ENCODE assay signal across 9 mouse cellular contexts in the genomic region with DNA sequence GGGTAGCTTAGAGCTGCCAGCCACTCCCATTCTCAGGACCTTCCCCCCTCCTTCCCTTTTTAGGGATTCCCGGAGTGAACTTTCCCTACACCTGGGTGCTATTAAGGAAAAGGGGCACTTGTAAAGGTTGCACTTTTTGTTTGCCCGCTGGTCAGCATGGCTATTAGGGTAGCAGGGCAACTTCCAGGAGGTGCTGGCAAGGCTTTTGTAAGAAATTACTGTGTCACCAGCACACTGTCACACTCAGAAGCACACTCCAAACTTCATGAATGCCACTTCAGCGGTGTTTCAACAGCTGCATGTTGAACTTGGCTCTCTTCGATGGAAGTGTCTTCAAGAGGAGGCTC. TPM values are rescaled to one million over a fixed set of nuclear protein-coding genes. Genes with fewer than 3 reads are reported as not detected.
DNase-seq lines count a peak whose midpoint lies in the region; ATAC-seq and TF ChIP-seq lines count a peak whose summit lies in the region.
"Had no signal": no experiment of that assay in that cellular context is flagged by ENCODE, and none has a peak within 500 bp of the region (broad histone marks: within the 10 kb centered on the region; RNA-seq: fewer than 3 reads in every experiment).

No protein-coding gene starts in this region.

- no peak overlapping the region for H3K27ac ChIP-seq in hindbrain, postnatal 0 days

- no peaks in the 10 kb centered on the region for H3K36me3 ChIP-seq in E14TG2a.4 (ENCODE audit: insufficient read depth, low read length)
- H3K36me3 ChIP-seq in hindbrain, postnatal 0 days (ENCODE audit: insufficient read depth, low read length), result no peaks in the 10 kb centered on the region

- H3K9ac ChIP-seq in hindbrain, postnatal 0 days (replicated peaks; ENCODE audit: low read length), result no peak overlapping the region

- intact Hi-C loops in left cerebral cortex, postnatal 4 days (cut with DNase I), result no loop called here

- ATAC-seq in hindbrain, postnatal 0 days, result no peak
- no peak for ATAC-seq in erythroblast, adult 5-6 weeks (replicated peaks; ENCODE audit: low FRiP score, poor library complexity, severe bottlenecking)

- peak overlapping the region; percentile 68 for H3K4me2 ChIP-seq in hindbrain, postnatal 0 days (ENCODE audit: low read depth, low read length)

- H3K9me3 ChIP-seq in E14TG2a.4 (ENCODE audit: low read length), result no peaks in the 10 kb centered on the region
- H3K9me3 ChIP-seq in hindbrain, postnatal 0 days (ENCODE audit: low read length), result no peaks in the 10 kb centered on the region

- H3K4me1 ChIP-seq in E14TG2a.4 (replicated peaks; ENCODE audit: low read depth, low read length), result peaks cover 26% of the 10 kb centered on the region
- peaks cover 9% of the 10 kb centered on the region; the same call in 1 of the 2 replicates for H3K4me1 ChIP-seq in hindbrain, postnatal 0 days (ENCODE audit: insufficient read depth, low read length)

- H3K27me3 ChIP-seq in E14TG2a.4 (ENCODE audit: insufficient read depth, low read length), result peaks cover 76% of the 10 kb centered on the region
- H3K27me3 ChIP-seq in hindbrain, postnatal 0 days (ENCODE audit: insufficient read depth, low read length), result peaks cover 32% of the 10 kb centered on the region

- DNase-seq in embryo, embryonic 10 days (ENCODE audit: low spot score), result peak; percentile 33
- no peak for DNase-seq in hindbrain, postnatal 0 days (ENCODE audit: low spot score)
- peak; percentile 10 to 35 for DNase-seq in lung, postnatal 4 days
- DNase-seq in cerebellum, postnatal 36 days, result no peak
- no peak for DNase-seq in left cerebral cortex, postnatal 4 days
- no peak for DNase-seq in thymus, adult 18-20 months

- WGBS in hindbrain, postnatal 0 days, result 3% methylated on average over 4 of the region's 4 CpGs

- TF ChIP-seq CTCF in E14TG2a.4 (conservative IDR thresholded peaks at IDR 0.05; ENCODE audit: low read length), result no peak
- no peak for TF ChIP-seq CTCF in hindbrain, postnatal 0 days (IDR thresholded peaks at IDR 0.05; ENCODE audit: low read depth)

- peak overlapping the region; percentile 76 for H3K4me3 ChIP-seq in E14TG2a.4 (replicated peaks; ENCODE audit: low read length)
- peak overlapping the region; percentile 46 for H3K4me3 ChIP-seq in hindbrain, postnatal 0 days (ENCODE audit: low read length)

RNA-seq across cellular contexts. Expression of gene Spata18, which starts 0.6 kb away (rescaled TPM):
- 1.2 and 1.4 TPM in 2 replicates for total RNA-seq in hindbrain, postnatal 0 days (2014; rRNA removed)
- polyA plus RNA-seq in hindbrain, postnatal 0 days (2015; fragmentation: Nextera tagmentation; extraction: Ambion mirVana), result 0.83 and 1.1 TPM in 2 replicates
- total RNA-seq in left cerebral cortex, postnatal 4 days (2021), result 1 to 10 TPM; 1.3 to 1.7 TPM
- not detected in 2 replicates for total RNA-seq in erythroblast, adult 5-6 weeks (2015; ENCODE audit: low replicate concordance)
- not detected in 2 replicates for total RNA-seq in erythroblast, adult 5-6 weeks (2017; ENCODE audit: low replicate concordance)
- total RNA-seq: gastrocnemius, adult 8-10 months had no signal

RNA-seq across cellular contexts. Expression of gene Sgcb, which starts 4.2 kb away (rescaled TPM):
- 15.3 and 19.2 TPM in 2 replicates for total RNA-seq in hindbrain, postnatal 0 days (2014; rRNA removed)
- 54.5 and 58.4 TPM in 2 replicates for polyA plus RNA-seq in hindbrain, postnatal 0 days (2015; fragmentation: Nextera tagmentation; extraction: Ambion mirVana)
- total RNA-seq in left cerebral cortex, postnatal 4 days (2021), result 10 to 100 TPM; 44.5 to 44.6 TPM
- 0.19 and 0.42 TPM in 2 replicates for total RNA-seq in erythroblast, adult 5-6 weeks (2015; ENCODE audit: low replicate concordance)
- 0.17 and 0.28 TPM in 2 replicates for total RNA-seq in erythroblast, adult 5-6 weeks (2017; ENCODE audit: low replicate concordance)

RNA-seq across cellular contexts. Expression of gene Lrrc66, which starts 19.5 kb away (rescaled TPM):
- total RNA-seq in hindbrain, postnatal 0 days (2014; rRNA removed), result not detected in 2 replicates
- polyA plus RNA-seq in hindbrain, postnatal 0 days (2015; fragmentation: Nextera tagmentation; extraction: Ambion mirVana), result not detected in 2 replicates
- total RNA-seq in left cerebral cortex, postnatal 4 days (2021), result under 1 TPM in 1 of 2 experiments, not detected in 1; 0.12 TPM
- total RNA-seq in erythroblast, adult 5-6 weeks (2015; ENCODE audit: low replicate concordance), result not detected in 2 replicates
- total RNA-seq in erythroblast, adult 5-6 weeks (2017; ENCODE audit: low replicate concordance), result 0.43 TPM in 1 of 2 replicates, not detected in the other
- total RNA-seq: gastrocnemius, adult 8-10 months had no signal

Comparison
In these comparisons a context has a peak if more than half of its experiments do, and no peak if none do; other contexts are left out.
1. DNase-seq: peak in embryo, embryonic 10 days (single experiment) and lung, postnatal 4 days (2 of 2); none in hindbrain, postnatal 0 days (single experiment), cerebellum, postnatal 36 days (0 of 2), left cerebral cortex, postnatal 4 days (single experiment) and thymus, adult 18-20 months (0 of 2).
2. RNA of gene Sgcb, which starts 4.2 kb away (total RNA-seq): 44.5 to 44.6 TPM in left cerebral cortex, postnatal 4 days and 15.3 to 19.2 TPM in hindbrain, postnatal 0 days; 0.17 to 0.42 TPM in erythroblast, adult 5-6 weeks; every median in the first group is over 10 times any median in the second.